Mouse (Mus musculus): ENCODE data around the gene Cma2.

- TF ChIP-seq FLI1 (IDR thresholded peaks at IDR 0.05; ENCODE audit: low read length) (no peak), GATA1 (IDR thresholded peaks at IDR 0.05; ENCODE audit: borderline replicate concordance, low read length) (no peak)
Observed at GRCm38 (mm10) chr14:56013147-56013546, 62.4 kb downstream of the Cma2 start.

All from megakaryocyte, embryonic 14.5 days (primary cell).